Mouse (Mus musculus) cerebellum, postnatal 10 days (tissue): ENCODE results near the gene Gpsm1.

ENCODE experiments used
- DNase-seq, 2 experiments: peaks; one replicate each; pipeline ENCODE4 v3.0.0; 2021; ENCODE audit warnings: mixed read lengths in 2 of 2

Gpsm1 gene

GRCm38 (mm10) chr2:26315072-26315924 is at the start of gene Gpsm1:
Gene Gpsm1 (plus strand): TSS chr2:26315515.
- DNase-seq, result peak; percentile 93 to 96

GRCm38 (mm10) chr2:26266066-26266742 is 49.1 kb upstream of the Gpsm1 start:
- no peak for DNase-seq

DNA sequence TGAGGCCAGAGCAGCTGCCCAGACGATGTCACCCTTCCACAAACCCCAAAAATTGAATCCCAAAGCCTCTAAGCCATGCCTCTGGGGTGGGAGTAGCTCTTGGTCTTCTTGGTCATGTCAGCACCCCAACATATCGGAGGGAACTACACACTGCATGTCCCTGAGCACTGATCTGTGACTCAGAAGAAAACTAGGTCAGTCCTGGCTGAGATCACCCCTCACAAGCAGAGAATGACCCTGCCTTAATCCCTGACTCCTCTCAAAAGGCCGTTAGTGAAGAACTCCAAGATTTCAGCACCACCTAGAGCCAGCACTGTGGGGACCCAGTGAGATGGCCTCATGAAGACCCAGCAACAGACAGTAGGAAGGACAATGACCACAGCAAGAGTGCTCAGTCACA is 47.1 kb upstream of the Gpsm1 start:
- no peak for DNase-seq

GRCm38 (mm10) chr2:26273611-26274010 is 41.7 kb upstream of the Gpsm1 start:
- peak; percentile 87 to 91 for DNase-seq

DNA sequence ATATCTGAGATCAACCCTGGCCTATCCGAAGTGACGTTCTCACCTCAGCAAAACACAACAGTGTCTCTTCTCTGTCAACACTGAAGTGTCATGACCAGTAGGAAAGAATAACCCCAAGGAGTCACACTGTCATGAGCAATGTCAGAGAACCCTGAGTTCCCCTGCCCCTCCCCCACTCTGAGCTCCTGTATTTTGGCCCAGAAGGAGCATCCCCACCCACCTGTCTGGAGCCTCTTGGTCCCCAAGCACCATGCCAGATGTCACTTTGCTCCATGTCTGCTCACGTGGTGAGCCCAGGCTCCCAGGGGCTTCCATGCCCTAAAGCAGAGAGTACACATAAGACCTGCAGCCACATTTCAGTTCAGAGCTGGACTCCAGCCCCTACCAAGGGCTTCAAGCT is 35.6 kb upstream of the Gpsm1 start:
- DNase-seq, result peak; percentile 51 to 56

DNA sequence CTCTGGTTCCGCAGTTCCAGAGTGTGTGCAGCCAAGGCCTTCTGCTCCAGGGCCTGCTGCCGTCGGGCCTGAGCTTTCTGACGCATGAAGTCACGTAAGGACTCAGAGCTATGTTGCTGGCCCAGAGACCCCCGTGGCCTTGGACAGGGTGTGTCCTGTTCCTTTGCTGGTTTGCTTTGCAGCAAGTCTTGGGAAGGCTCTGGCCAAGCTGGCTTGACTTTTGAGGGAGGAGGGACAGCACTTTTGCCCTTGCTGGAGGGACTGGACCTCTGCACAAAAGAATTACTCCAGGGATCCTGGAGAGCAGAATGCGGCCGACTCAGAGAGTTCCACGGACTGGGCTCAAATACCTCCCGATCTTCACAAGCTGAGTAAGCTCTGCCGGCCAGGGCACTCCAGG is 34.7 kb upstream of the Gpsm1 start:
- DNase-seq, result no peak

DNA sequence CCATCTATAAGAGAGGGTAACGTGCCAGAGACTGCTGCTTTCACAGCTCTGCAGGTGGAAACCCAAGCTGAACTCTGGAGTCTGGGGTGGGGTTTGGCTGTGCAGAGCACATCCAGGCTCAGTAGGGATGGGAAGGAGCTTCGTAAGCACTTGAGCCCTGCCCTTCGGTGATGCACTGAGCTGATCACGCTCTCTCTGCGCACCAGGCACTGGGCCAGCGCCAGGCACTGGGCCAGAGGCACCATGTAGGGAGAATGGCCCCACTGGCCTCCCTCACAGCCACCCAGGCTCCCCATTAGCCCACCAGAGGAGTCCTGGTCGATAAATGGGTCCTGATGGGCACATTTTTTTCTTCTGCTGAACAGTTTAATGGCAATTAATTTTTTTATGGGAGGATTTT is 29.5 kb upstream of the Gpsm1 start:
- peak; percentile 87 to 89 for DNase-seq

DNA sequence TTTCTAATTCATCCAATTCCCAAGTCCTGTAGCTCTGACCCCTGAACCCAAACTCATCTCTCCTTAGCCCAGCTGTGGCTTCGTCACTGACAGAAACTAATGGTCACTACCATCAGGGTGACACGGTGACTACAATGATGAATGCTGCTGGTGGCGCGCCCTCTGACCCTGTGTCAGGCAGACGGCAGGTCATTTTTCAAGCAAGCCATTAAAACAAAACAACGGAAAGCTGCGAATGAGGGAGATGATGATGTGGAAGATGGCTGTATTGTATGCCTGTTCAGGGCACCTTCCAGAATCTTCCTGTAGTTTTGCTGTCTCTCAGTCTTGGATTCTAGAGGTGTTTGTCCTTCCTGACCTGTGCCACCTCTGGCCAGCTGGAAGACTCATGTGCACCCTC is 28.9 kb upstream of the Gpsm1 start:
- no peak for DNase-seq

GRCm38 (mm10) chr2:26290133-26290532 is 25.2 kb upstream of the Gpsm1 start:
- peak; percentile 62 to 81 for DNase-seq

- DNase-seq, result no peak
Observed at GRCm38 (mm10) chr2:26294457-26294856, 20.9 kb upstream of the Gpsm1 start, which contains the start of gene Ccdc187. Gene Ccdc187 (minus strand): TSS chr2:26294557.

DNA sequence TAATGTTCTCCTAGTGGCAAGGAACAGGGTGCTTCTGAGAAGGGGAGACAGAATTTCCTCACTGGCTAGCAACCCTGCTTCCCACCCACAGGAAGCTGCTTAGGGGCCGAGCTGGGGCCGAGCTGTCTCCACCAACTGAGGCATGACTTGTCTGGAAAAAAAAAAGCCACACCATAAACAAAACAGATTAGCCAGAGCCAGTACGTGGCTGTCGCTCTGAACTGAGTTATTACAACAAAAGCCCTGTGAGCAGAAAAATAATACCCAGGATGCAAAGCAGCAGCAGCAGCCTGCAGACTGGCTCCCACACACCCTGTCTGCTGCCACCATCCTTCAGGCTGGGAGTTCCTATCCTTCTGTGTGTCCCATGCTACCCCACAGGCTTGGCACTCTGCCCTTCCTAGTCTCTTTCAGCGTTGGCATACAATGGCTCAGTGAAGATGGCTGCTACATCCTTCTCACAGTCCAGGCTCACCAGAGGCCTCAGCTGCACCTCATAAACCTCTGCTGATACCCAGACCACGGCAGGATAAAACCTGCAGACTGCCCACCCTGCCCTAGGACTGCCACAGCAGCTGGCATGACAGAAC is 18.6 kb upstream of the Gpsm1 start:
- DNase-seq, result peak; percentile 80 to 81

- DNase-seq, result peak; percentile 76 to 80
Observed at GRCm38 (mm10) chr2:26298208-26298855, 17.0 kb upstream of the Gpsm1 start.

- DNase-seq, result peak in 1 of 2 experiments; percentile 64
Observed at GRCm38 (mm10) chr2:26298856-26299230, 16.5 kb upstream of the Gpsm1 start.

- peak; percentile 83 to 84 for DNase-seq
Observed at GRCm38 (mm10) chr2:26299336-26299735, 16.0 kb upstream of the Gpsm1 start.

DNA sequence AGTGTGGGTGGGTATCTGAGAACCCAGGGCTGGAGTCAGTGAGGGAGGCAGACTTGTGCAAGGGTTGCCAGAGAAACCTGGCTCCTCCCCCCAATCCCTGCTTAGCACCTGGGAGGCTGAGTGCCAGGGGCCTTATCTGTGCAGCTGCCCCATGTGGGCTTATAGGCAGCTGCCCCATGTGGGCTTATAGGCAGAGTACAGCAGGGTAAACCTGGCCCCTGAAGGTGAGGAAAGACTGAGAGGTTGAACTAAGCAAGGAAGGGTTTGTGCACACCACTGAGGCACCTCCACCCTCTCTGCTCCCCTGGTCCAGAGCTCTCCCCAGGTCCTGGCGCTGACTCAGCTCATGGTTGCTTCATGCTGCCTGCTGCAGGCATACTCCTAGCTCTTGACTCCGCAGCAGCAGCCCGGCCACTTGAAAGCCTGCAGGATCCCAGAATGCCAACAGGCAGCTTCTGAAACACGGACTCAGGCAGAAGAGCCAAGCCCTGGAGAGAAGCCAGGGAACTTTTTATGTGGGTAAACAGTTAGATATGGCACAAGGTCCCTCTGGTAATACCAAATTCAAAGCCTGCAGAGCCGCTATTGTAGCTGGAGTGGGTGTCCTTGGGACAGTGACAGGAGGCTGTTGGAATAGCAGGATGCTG is 15.0 kb upstream of the Gpsm1 start:
- DNase-seq, result peak; percentile 69 to 70

DNA sequence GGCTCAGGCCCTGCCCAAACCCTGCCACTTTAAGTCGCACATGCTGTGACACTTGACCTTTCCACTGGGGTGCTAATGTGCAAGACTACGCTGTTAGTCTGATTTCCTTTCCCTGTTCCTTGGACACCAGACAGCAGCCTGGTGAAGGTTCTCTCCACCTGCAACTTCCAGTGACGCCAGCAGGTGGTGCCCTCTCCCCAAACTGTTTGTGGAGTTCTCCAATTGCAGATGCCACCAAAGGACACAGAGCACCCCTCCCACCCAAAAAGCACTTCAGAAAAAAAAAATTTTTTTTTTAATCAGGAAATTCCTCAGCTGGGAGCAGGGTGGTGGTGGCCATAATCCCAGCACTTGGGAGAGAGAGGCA is 14.5 kb upstream of the Gpsm1 start:
- DNase-seq, result peak; percentile 95 to 97

DNA sequence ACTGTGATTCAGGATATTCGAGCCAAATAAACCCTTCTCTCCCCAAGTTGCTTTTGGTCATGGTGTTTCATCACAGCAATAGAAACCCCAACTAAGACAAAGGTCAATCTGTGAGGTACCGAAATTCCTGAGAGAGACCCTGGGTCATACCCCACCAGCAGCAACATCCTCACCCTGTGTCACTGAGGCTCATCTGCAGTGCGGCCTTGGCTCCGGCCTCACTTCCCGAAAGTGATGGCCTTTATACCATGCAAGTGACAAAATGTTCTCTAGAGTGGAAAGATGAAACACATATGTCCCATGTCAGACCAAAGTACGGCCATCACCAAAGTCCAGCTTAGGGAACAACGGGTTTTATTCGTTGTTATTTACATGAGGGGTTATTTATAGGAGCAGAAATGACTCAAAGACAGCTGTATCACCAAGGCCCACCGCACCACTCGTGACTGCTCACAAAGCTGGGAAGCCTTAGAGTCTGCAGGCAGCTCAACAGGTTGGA is 13.3 kb upstream of the Gpsm1 start:
- no peak for DNase-seq

DNA sequence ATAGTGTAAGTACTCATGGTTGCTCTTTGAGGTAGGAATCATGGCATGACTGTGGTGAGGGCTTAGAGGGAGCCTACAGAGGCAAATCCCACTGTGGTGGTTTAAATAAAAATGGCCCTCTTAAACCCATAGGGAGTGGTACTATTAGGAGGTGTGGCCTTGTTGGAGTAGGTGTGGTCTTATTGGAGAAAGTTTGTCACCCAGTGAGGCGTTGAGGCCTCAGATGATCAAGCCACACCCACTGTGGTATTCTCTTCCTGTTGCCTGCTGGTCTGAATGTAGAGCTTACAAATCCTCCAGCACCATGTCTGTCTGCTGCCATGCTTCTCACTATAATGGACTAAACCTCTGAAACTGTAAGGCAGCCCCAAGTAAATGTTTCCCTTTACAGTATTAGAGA is 10.6 kb upstream of the Gpsm1 start:
- DNase-seq, result no peak

DNA sequence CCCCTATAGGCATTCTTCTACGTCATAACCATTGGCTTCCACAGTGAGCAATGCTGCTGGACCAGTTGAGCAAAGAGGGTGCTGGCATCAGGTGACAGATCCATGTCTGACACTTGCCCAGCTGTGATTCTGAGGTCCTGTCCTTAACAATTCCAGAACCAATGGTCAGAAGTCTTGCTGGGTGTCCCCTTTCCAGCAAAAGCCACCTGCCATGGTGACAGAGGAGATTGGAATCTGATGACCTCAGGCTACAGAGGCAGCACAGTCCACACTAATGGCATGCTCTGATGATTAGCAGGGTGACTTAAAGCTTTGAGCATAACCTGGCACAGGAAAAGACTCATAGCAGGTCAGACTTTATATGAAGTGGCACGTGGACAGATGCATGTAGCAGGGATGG is 9.8 kb upstream of the Gpsm1 start:
- no peak for DNase-seq

- peak; percentile 55 to 60 for DNase-seq
Observed at GRCm38 (mm10) chr2:26306702-26307101, 8.6 kb upstream of the Gpsm1 start.

GRCm38 (mm10) chr2:26309739-26310138 is 5.6 kb upstream of the Gpsm1 start:
- peak; percentile 32 to 38 for DNase-seq

- DNase-seq, result no peak
Observed at GRCm38 (mm10) chr2:26311936-26312335, 3.4 kb upstream of the Gpsm1 start.

DNA sequence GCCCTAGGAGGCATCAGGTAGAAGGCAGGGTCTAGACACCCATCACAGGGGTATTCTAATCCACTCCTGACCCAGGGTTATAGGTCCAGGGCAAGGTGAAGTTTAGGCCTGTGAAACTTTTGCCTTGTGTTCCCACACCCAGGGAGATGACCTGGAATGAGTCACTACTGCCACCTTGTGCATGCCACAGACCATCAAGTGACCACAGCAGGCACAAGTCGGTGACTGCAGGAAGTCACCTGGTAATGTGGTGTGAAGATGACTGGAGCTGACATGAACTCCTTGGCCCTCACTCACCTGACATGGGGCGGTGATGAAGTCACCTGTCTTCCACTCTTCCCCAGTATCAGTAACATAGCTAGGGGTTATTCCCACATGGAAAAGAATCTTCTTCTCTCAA is 2.5 kb upstream of the Gpsm1 start:
- DNase-seq, result peak; percentile 54 to 64
